Mouse (Mus musculus) gonadal fat pad, adult 2 months (tissue): Measurements from ENCODE around the gene Sh2b3. TPM values are rescaled to one million over a fixed set of nuclear protein-coding genes. Genes with fewer than 3 reads are reported as not detected.
"Not testable (repeated sequence)": the region's sequence is repeated elsewhere in the genome, so short reads cannot be mapped to it uniquely, and the experiment has no call there.

Experiments
- DNase-seq: peaks from one replicate; pipeline ENCODE4 v3.0.0-alpha.2; 2012; ENCODE audit warnings: low read depth
- polyA plus RNA-seq: library from polyadenylated mRNA; depleted of rRNA; stranded (reverse); fragments of >200 nt; gene quantifications from 2 replicates; pipeline ENCODE4 v1.2.3, GENCODE M21; 2012; rRNA removed

Gene Sh2b3
- polyA plus RNA-seq, result 19.0 and 27.1 TPM in 2 replicates

GRCm38 (mm10) chr5:121837441-121838340 lies at the start of gene Sh2b3:
Sh2b3 (minus strand) TSS chr5:121837646.
- DNase-seq, result no peak

- no peak for DNase-seq
Measured at GRCm38 (mm10) chr5:121883356-121883755, 45.9 kb upstream of the Sh2b3 start.

- DNase-seq, result no peak
Measured at GRCm38 (mm10) chr5:121879211-121879610, 41.8 kb upstream of the Sh2b3 start.

- DNase-seq, result no peak
Measured at GRCm38 (mm10) chr5:121878703-121879102, 41.3 kb upstream of the Sh2b3 start.

- no peak for DNase-seq
Measured at GRCm38 (mm10) chr5:121876901-121877300, 39.5 kb upstream of the Sh2b3 start.

- DNase-seq, result no peak
Measured at GRCm38 (mm10) chr5:121875041-121875440, 37.6 kb upstream of the Sh2b3 start.

- DNase-seq, result no peak
Measured at GRCm38 (mm10) chr5:121872158-121872557, 34.7 kb upstream of the Sh2b3 start.

GRCm38 (mm10) chr5:121871515-121872030 lies 34.1 kb upstream of the Sh2b3 start:
- DNase-seq, result no peak

GRCm38 (mm10) chr5:121870832-121871231 lies 33.4 kb upstream of the Sh2b3 start:
- no peak for DNase-seq

- DNase-seq, result no peak
Measured at GRCm38 (mm10) chr5:121867963-121868362, 30.5 kb upstream of the Sh2b3 start.

- DNase-seq, result no peak
Measured at GRCm38 (mm10) chr5:121864330-121864729, 26.9 kb upstream of the Sh2b3 start.

- no peak for DNase-seq
Measured at GRCm38 (mm10) chr5:121861964-121862363, 24.5 kb upstream of the Sh2b3 start.

GRCm38 (mm10) chr5:121858427-121858826 lies 21.0 kb upstream of the Sh2b3 start:
- no peak for DNase-seq

- DNase-seq, result no peak
Measured at GRCm38 (mm10) chr5:121856740-121857139, 19.3 kb upstream of the Sh2b3 start.

- no peak for DNase-seq
Measured at GRCm38 (mm10) chr5:121854768-121855167, 17.3 kb upstream of the Sh2b3 start.

GRCm38 (mm10) chr5:121853368-121854051 lies 16.1 kb upstream of the Sh2b3 start:
- DNase-seq, result no peak

GRCm38 (mm10) chr5:121849478-121850349 lies 12.3 kb upstream of the Sh2b3 start:
- no peak for DNase-seq

GRCm38 (mm10) chr5:121848743-121849142 lies 11.3 kb upstream of the Sh2b3 start, which contains the start of gene Pheta1:
Pheta1 (plus strand) TSS chr5:121848984.
- no peak for DNase-seq

GRCm38 (mm10) chr5:121848035-121848519 lies 10.6 kb upstream of the Sh2b3 start:
- DNase-seq, result no peak

- not testable (repeated sequence) for DNase-seq
Measured at GRCm38 (mm10) chr5:121847269-121847668, 9.8 kb upstream of the Sh2b3 start.

GRCm38 (mm10) chr5:121846322-121846721 lies 8.9 kb upstream of the Sh2b3 start:
- DNase-seq, result no peak
